Mouse (Mus musculus) lung, adult 2 months (tissue): ENCODE measurements at regions not wholly inside any gene's neighbourhood (a gene's known extent, or its start where the extent isn't known, plus 50 kb on each side); places are given as distances from the start of the nearest gene placed in this dataset.

Experiments
- DNase-seq: peaks from one replicate; pipeline ENCODE4 v3.0.0; 2022
- H3K4me1 ChIP-seq: fragments of 200-500 bp; 2 replicates; pipeline ENCODE4 v1.6.1; 2011; ENCODE audit warnings: low read length; ENCODE audit not compliant: control insufficient read depth, insufficient read depth
- H3K4me3 ChIP-seq: fragments of 200-500 bp; replicated peaks from 2 replicates; pipeline ENCODE3; 2011; ENCODE audit warnings: low read depth, mild to moderate bottlenecking, control low read depth, low read length; ENCODE audit errors: extremely low read depth
- CTCF ChIP-seq: fragments of 200-500 bp; IDR thresholded peaks from 2 replicates; pipeline ENCODE4 v1.5.1; 2011; ENCODE audit warnings: mild to moderate bottlenecking, low read length, control low read depth; ENCODE audit not compliant: insufficient read depth
- POLR2A ChIP-seq: fragments of 200-500 bp; IDR thresholded peaks from 2 replicates; pipeline ENCODE4 v1.6.1; 2011; ENCODE audit warnings: low read depth, mild to moderate bottlenecking, control low read depth, low read length, borderline replicate concordance; ENCODE audit errors: extremely low read depth
- WGBS: fragments of 180-500 bp; shearing (Covaris S2); methylation state at CpG from one replicate; pipeline ENCODE4 v1.1.7; 2018; 5-methylcytosine and 5-hydroxymethylcytosine counted together

DNA sequence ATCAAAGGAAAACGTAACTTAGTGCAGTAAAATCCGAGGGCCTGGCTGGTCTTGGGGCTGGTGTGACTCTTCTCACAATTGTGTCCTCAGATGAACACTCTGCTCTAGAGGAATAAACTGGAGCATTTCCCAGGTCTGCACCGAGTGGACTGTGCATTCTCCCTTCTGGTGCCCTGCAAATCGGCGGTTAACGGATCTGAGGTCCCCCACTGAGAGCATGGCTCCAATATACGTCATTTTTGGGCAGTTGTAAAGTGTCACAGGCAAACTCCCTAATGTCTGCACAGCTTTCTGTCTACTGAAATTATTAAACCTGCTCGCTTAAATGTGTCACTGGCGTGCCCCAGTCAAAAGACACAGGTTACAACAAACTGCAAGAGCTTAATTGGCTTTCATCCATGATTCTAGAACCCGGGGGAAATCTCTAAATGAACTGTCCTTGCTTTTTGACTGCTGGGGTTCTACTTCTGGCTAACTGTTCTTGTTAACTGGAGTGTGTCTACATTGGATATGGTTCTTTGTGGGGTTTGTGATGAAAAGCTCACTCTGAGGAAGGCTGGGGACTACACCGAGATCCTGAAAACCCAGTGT lies 93.7 kb upstream of the Gm47985 start:
- no peak for TF ChIP-seq CTCF
- no peak for TF ChIP-seq POLR2A
- Histone ChIP-seq H3K4me1 (no peaks in the 10 kb centered on the region), H3K4me3 (no peak overlapping the region)
- 87% methylated on average over 11 of the region's 11 CpGs for WGBS
- DNase-seq = no peak

GRCm38 (mm10) chr1:151092035-151092434 lies 90.3 kb upstream of the Gm47985 start:
- WGBS = 72% methylated on average over 4 of the region's 4 CpGs
- Histone ChIP-seq H3K4me1 (peaks cover 2% of the 10 kb centered on the region; the same call in 1 of the 2 replicates), H3K4me3 (no peak overlapping the region)
- TF ChIP-seq POLR2A (no peak), CTCF (no peak)
- DNase-seq = no peak

- no peak for TF ChIP-seq CTCF
- TF ChIP-seq POLR2A = no peak
- Histone ChIP-seq H3K4me3 (no peak overlapping the region), H3K4me1 (peaks cover 2% of the 10 kb centered on the region; the same call in 1 of the 2 replicates)
- whole genome bisulfite sequencing = 69% methylated on average over 10 of the region's 10 CpGs
- DNase-seq = no peak
Observed at GRCm38 (mm10) chr1:151095344-151096050, 86.8 kb upstream of the Gm47985 start.

DNA sequence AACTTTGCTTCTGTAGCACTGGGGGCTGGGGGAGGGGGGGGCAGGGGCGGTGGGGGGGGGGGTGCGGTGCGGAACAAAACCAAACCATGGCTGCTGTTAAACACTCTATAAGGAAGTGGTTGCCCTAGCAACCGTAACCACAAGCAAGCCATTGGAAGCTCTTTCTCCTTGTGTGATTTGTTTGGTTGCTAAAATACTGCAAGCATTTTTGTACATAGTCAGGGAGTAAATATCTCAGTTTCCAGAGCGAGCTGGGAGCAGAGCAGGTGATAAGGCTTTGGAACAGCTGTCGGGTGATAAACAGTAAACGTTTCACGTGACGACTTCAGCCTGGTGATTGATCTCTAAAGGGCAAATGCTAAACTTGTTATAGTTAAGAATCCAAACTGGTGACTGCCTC lies 86.3 kb upstream of the Gm47985 start:
- TF ChIP-seq CTCF (no peak), POLR2A (no peak)
- H3K4me3 ChIP-seq = no peak overlapping the region
- DNase-seq = no peak
- WGBS = 10% methylated on average over 9 of the region's 9 CpGs
- peaks cover 2% of the 10 kb centered on the region; the same call in 1 of the 2 replicates for H3K4me1 ChIP-seq

DNA sequence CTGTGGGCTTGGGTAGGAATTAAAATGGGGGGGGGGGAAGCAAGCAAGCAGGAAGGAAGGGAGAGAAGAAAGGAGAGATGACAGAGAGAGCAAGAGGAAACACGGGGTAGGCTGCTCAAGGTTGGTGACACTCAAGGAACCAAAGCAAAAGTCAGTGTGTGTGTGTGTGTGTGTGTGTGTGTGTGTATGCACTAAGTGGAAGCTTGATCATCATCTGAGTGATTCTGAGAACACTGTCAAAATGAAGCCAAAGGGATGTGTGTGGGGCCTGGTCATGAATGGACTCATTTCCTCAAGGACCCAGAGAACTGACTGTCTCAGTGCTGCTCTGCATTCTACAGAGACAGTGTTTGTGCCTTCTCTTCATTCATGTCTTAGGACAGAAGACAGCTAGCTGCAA lies 84.8 kb upstream of the Gm47985 start:
- Histone ChIP-seq H3K4me3 (no peak overlapping the region), H3K4me1 (peaks cover 2% of the 10 kb centered on the region; the same call in 1 of the 2 replicates)
- 57% methylated on average over 1 of the region's 1 CpGs for WGBS
- DNase-seq = no peak
- TF ChIP-seq POLR2A (no peak), CTCF (no peak)

DNA sequence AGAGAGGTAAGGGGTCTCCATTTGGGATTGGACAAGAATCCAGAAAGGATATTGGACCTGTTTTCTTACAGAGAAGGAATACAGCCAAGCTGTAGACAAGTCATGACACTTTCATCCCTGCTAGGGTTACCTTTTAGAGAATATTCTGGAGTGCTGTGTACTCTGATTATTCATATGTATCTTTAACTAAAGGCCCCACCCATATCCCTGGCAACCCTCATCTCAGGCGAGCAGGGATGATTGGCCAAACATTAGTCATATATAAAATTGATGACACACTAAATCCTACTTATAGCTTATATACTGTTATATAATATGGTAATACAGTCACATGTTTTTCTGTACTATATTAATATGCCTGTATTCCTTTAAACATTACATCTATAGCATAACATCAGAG lies 83.6 kb upstream of the Gm47985 start:
- 85% methylated on average over 1 of the region's 1 CpGs for WGBS
- DNase-seq = no peak
- TF ChIP-seq CTCF (no peak), POLR2A (no peak)
- H3K4me3 ChIP-seq = no peak overlapping the region
- H3K4me1 ChIP-seq = peaks cover 2% of the 10 kb centered on the region; the same call in 1 of the 2 replicates

DNA sequence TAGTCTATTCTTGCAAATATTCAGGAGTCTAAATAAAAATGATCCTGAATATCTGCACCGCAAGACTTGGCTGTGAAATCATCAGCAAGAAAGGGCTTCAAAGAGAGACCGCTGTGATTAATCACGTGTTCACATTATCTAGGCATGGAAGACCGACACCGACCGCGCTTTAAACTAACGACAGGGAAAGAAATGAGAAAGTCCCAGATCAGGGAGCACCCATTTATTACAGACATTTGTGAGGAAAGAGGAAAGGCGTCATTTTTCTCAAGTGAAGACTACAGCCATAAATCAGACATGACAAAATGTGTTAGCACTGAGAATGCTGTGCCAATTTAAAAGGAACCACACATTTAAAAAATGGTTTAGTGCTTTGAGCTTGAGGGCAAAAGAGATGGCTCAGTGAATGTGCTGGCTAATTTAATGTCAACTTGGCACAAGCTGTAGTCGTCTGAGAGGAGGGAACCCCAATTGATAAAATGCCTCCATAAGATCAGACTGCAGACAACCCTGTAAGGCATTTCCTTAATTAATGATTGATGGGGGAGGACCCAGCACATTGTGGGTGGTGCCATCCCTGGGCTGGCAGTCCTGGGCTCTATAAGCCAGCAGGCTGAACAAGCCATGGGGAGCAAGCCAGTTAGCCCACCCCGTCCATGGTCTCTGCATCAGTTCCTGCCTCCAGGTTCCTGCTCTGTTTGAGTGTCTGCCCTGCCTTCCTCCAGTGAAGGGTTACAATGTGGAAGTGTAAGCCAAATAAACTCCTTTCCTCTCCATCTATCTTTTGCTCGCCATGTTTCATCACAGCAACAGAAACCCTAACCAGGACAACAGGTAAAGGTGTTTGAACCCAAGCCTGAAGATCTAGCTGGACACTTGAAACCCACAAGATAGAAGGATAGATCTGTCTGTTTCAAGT lies 81.5 kb upstream of the Gm47985 start:
- TF ChIP-seq CTCF (no peak), POLR2A (no peak)
- WGBS = 64% methylated on average over 12 of the region's 12 CpGs
- Histone ChIP-seq H3K4me1 (peaks cover 2% of the 10 kb centered on the region; the same call in 1 of the 2 replicates), H3K4me3 (no peak overlapping the region)
- no peak for DNase-seq

DNA sequence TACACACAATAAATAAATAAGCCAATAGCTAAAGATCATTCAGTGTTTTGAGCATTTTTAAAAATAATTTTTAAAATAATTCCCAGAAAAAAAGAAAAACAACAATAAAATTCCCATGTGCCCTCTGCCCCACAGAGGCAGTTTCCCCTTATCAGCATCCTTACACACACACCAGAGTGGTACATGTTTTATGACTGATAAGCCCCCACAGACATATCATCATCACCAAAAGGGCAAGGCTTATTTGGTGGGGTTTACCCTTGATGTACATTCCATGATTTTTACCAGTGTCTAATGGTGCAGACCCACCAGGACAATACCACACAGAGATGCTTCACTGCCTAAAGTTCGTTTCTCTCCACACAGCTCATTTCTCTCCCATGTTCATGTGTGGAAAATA lies 80.8 kb upstream of the Gm47985 start:
- 89% methylated on average over 1 of the region's 1 CpGs for WGBS
- no peak for DNase-seq
- TF ChIP-seq CTCF (no peak), POLR2A (no peak)
- no peak overlapping the region for H3K4me3 ChIP-seq
- no peaks in the 10 kb centered on the region; the same call in 1 of the 2 replicates for H3K4me1 ChIP-seq

DNA sequence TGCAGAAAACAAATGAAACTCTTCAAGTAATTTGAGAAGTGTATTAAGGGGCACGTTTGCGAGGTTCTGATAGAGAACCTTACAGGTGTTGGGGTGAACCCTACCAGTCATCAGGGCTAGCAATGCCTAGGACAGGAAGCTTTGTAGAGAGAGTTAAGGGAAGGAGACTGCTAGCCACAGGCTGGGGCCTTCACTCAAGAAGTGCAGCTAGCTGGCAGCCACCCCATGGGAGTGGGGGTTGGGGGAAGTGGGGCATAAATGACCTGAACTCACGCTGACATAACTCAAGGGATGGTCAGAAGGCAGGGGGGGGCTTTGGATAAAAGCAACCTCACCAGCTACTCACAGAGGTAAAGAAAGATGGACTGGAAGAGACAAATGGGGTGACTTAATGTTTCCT lies 80.3 kb upstream of the Gm47985 start:
- 74% methylated on average over 3 of the region's 3 CpGs for WGBS
- H3K4me1 ChIP-seq = no peaks in the 10 kb centered on the region; the same call in 1 of the 2 replicates
- DNase-seq = no peak
- no peak overlapping the region for H3K4me3 ChIP-seq
- TF ChIP-seq CTCF = no peak
